19 mouse cellular contexts compared by ENCODE assay signal in the genomic region with DNA sequence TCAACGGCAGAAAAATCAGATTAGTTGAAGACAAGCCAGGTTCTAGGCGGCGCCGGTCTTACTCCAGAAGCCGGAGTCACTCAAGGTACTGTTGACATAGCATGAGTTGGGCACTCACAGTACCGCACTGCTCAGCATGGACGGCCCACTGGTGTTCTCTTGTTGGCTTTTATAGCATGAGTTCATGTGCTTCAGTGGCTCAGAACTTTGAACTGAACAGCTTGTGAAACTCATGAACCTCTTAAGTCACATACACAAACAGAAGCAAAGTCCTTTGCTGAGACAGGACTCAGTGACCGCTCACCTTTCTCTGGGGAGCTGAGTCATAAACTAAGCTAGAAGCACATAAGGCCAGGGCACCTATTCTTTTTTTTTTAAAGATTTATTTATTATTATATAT. TPM values are rescaled to one million over a fixed set of nuclear protein-coding genes. Genes with fewer than 3 reads are reported as not detected.
DNase-seq lines count a peak whose midpoint lies in the region; ATAC-seq and TF ChIP-seq lines count a peak whose summit lies in the region.
"Had no signal": no experiment of that assay in that cellular context is flagged by ENCODE, and none has a peak within 500 bp of the region (broad histone marks: within the 10 kb centered on the region; RNA-seq: fewer than 3 reads in every experiment).

No protein-coding gene starts in this region.

- no peak overlapping the region for H3K4me3 ChIP-seq in gastrocnemius, adult 2 months
- H3K4me3 ChIP-seq in lung, postnatal 0 days (ENCODE audit: low read depth, low read length), result no peak overlapping the region
- H3K4me3 ChIP-seq in liver, embryonic 16.5 days (ENCODE audit: low read depth, low read length), result no peak overlapping the region
- H3K4me3 ChIP-seq: forebrain, embryonic 12.5 days; heart, embryonic 12.5 days; hindbrain, embryonic 15.5 days; megakaryocyte, embryonic 14.5 days; stomach, embryonic 15.5 days had no signal

- peak; percentile 97 for ATAC-seq in lung, postnatal 0 days
- peak; percentile 85 for ATAC-seq in liver, embryonic 16.5 days (ENCODE audit: low read depth)
- no peak for ATAC-seq in granulocyte monocyte progenitor cell, adult 5-6 weeks (replicated peaks; ENCODE audit: poor library complexity, severe bottlenecking)
- ATAC-seq: midbrain, embryonic 16.5 days had no signal

- H3K4me2 ChIP-seq in lung, postnatal 0 days (replicated peaks; ENCODE audit: low read depth, low read length), result no peak overlapping the region
- no peak overlapping the region for H3K4me2 ChIP-seq in liver, embryonic 16.5 days (ENCODE audit: low read depth, low read length)
- H3K4me2 ChIP-seq: forebrain, embryonic 12.5 days; heart, embryonic 12.5 days; hindbrain, embryonic 15.5 days; lung, embryonic 14.5 days; stomach, embryonic 15.5 days had no signal

- peak; percentile 69 for TF ChIP-seq EP300 in lung, postnatal 0 days (IDR thresholded peaks at IDR 0.05)

- 72% methylated on average over 8 of the region's 8 CpGs for WGBS in lung, postnatal 0 days
- 83% methylated on average over 8 of the region's 8 CpGs for WGBS in liver, embryonic 16.5 days (ENCODE audit: insufficient replicate concordance)

- H3K9me3 ChIP-seq in lung, postnatal 0 days (ENCODE audit: low read length), result no peaks in the 10 kb centered on the region
- no peaks in the 10 kb centered on the region for H3K9me3 ChIP-seq in liver, embryonic 16.5 days (replicated peaks; ENCODE audit: control insufficient read depth, low read length)
- H3K9me3 ChIP-seq: forebrain, embryonic 12.5 days; heart, embryonic 12.5 days; hindbrain, embryonic 15.5 days; megakaryocyte, embryonic 14.5 days; stomach, embryonic 15.5 days had no signal

- no peak for TF ChIP-seq CTCF in gastrocnemius, adult 2 months (IDR thresholded peaks at IDR 0.05)
- no peak for TF ChIP-seq CTCF in lung, postnatal 0 days (IDR thresholded peaks at IDR 0.05)

- H3K4me1 ChIP-seq in lung, postnatal 0 days (ENCODE audit: insufficient read depth, low read depth, low read length), result peaks cover 4% of the 10 kb centered on the region; the same call in 1 of the 2 replicates
- H3K4me1 ChIP-seq in liver, embryonic 16.5 days (ENCODE audit: control insufficient read depth, low read depth, low read length), result peaks cover 6% of the 10 kb centered on the region; the same call in 1 of the 2 replicates
- H3K4me1 ChIP-seq: forebrain, embryonic 12.5 days; heart, embryonic 12.5 days; hindbrain, embryonic 15.5 days; stomach, embryonic 15.5 days had no signal

- no peak overlapping the region for H3K27ac ChIP-seq in gastrocnemius, adult 2 months
- peak overlapping the region; percentile 79; the same call in 1 of the 2 replicates for H3K27ac ChIP-seq in lung, postnatal 0 days (ENCODE audit: low read length)
- peak overlapping the region; percentile 37 for H3K27ac ChIP-seq in liver, embryonic 16.5 days (ENCODE audit: low read length)
- H3K27ac ChIP-seq: forebrain, embryonic 12.5 days; hindbrain, embryonic 15.5 days; stomach, embryonic 15.5 days had no signal

- intact Hi-C loops in gastrocnemius, adult 2 months (cut with DNase I), result no loop called here

- peaks cover 50% of the 10 kb centered on the region; the same call in 1 of the 2 replicates for H3K36me3 ChIP-seq in lung, postnatal 0 days (ENCODE audit: insufficient read depth, low read length)
- peaks cover 77% of the 10 kb centered on the region for H3K36me3 ChIP-seq in liver, embryonic 16.5 days (ENCODE audit: control insufficient read depth, insufficient read depth)

- no peaks in the 10 kb centered on the region for H3K27me3 ChIP-seq in lung, postnatal 0 days (replicated peaks; ENCODE audit: insufficient read depth, low read length)
- H3K27me3 ChIP-seq in liver, embryonic 16.5 days (ENCODE audit: control insufficient read depth, insufficient read depth, low read depth, low read length), result no peaks in the 10 kb centered on the region
- H3K27me3 ChIP-seq: forebrain, embryonic 12.5 days; heart, embryonic 12.5 days; hindbrain, embryonic 15.5 days; megakaryocyte, embryonic 14.5 days; stomach, embryonic 15.5 days had no signal

- DNase-seq in gastrocnemius, adult 2 months, result peak; percentile 11
- DNase-seq in gastrocnemius, postnatal 25 days, result no peak
- DNase-seq in lung, postnatal 0 days (ENCODE audit: low spot score), result peak; percentile 90
- no peak for DNase-seq in lung, postnatal 14 days
- DNase-seq in neural tube, embryonic 10.5 days (ENCODE audit: extremely low spot score, low spot score), result no peak
- DNase-seq in layer of hippocampus, adult 11-12 months (ENCODE audit: low spot score), result no peak
- DNase-seq: cerebellum, postnatal 14 days; layer of hippocampus, postnatal 36 days; lung, embryonic 14.5 days; thymus, postnatal 25 days had no signal

- H3K9ac ChIP-seq in lung, postnatal 0 days (replicated peaks; ENCODE audit: low read depth), result no peak overlapping the region
- H3K9ac ChIP-seq in liver, embryonic 16.5 days (ENCODE audit: low read depth, low read length), result no peak overlapping the region
- H3K9ac ChIP-seq: forebrain, embryonic 12.5 days; heart, embryonic 12.5 days; hindbrain, embryonic 15.5 days; lung, embryonic 14.5 days; stomach, embryonic 15.5 days had no signal

RNA-seq across cellular contexts. Expression of gene Tmem200b, which starts 23.8 kb away (rescaled TPM):
- 1 to 10 TPM; 1.2 to 4.0 TPM for total RNA-seq in gastrocnemius, adult 2 months (2021)
- 1 to 10 TPM; 2.7 to 3.0 TPM for total RNA-seq in gastrocnemius, postnatal 25 days (2021)
- 1.3 and 1.8 TPM in 2 replicates for polyA plus RNA-seq in lung, postnatal 0 days (2015; fragmentation: Nextera tagmentation; extraction: Ambion mirVana)
- polyA plus RNA-seq in liver, embryonic 16.5 days (2015; fragmentation: Nextera tagmentation; extraction: Ambion mirVana), result not detected in 2 replicates
- total RNA-seq in granulocyte monocyte progenitor cell, adult 5-6 weeks (2014; fragmentation: Nextera tagmentation), result not detected in 2 replicates
- not detected in 2 replicates for total RNA-seq in granulocyte monocyte progenitor cell, adult 5-6 weeks (2017)
- total RNA-seq: MEL had no signal

RNA-seq across cellular contexts. Expression of gene Srsf4, which starts 24.4 kb away (rescaled TPM):
- total RNA-seq in gastrocnemius, adult 2 months (2021), result 10 to 100 TPM; 32.0 to 33.8 TPM
- total RNA-seq in gastrocnemius, postnatal 25 days (2021), result 10 to 100 TPM; 27.4 to 30.6 TPM
- polyA plus RNA-seq in lung, postnatal 0 days (2015; fragmentation: Nextera tagmentation; extraction: Ambion mirVana), result 62.6 TPM in 2 replicates
- polyA plus RNA-seq in liver, embryonic 16.5 days (2015; fragmentation: Nextera tagmentation; extraction: Ambion mirVana), result 51.2 and 51.9 TPM in 2 replicates
- 62.0 and 78.5 TPM in 2 replicates for total RNA-seq in granulocyte monocyte progenitor cell, adult 5-6 weeks (2014; fragmentation: Nextera tagmentation)
- total RNA-seq in granulocyte monocyte progenitor cell, adult 5-6 weeks (2017), result 66.8 and 72.4 TPM in 2 replicates

RNA-seq across cellular contexts. Expression of gene Mecr, which starts 54.5 kb away (rescaled TPM):
- total RNA-seq in gastrocnemius, adult 2 months (2021), result 10 to 100 TPM; 16.3 to 25.4 TPM
- total RNA-seq in gastrocnemius, postnatal 25 days (2021), result 10 to 100 TPM; 24.0 to 24.6 TPM
- polyA plus RNA-seq in lung, postnatal 0 days (2015; fragmentation: Nextera tagmentation; extraction: Ambion mirVana), result 20.6 and 21.2 TPM in 2 replicates
- polyA plus RNA-seq in liver, embryonic 16.5 days (2015; fragmentation: Nextera tagmentation; extraction: Ambion mirVana), result 32.8 and 33.0 TPM in 2 replicates
- 40.0 and 68.6 TPM in 2 replicates for total RNA-seq in granulocyte monocyte progenitor cell, adult 5-6 weeks (2014; fragmentation: Nextera tagmentation)
- 28.4 and 36.2 TPM in 2 replicates for total RNA-seq in granulocyte monocyte progenitor cell, adult 5-6 weeks (2017)

RNA-seq across cellular contexts. Expression of gene Ptpru, which starts 59.7 kb away (rescaled TPM):
- 1 to 10 TPM; 1.7 to 2.6 TPM for total RNA-seq in gastrocnemius, adult 2 months (2021)
- 1 to 10 TPM in 1 of 2 experiments, under 1 TPM in 1; 0.69 to 1.4 TPM for total RNA-seq in gastrocnemius, postnatal 25 days (2021)
- polyA plus RNA-seq in lung, postnatal 0 days (2015; fragmentation: Nextera tagmentation; extraction: Ambion mirVana), result 8.5 and 9.3 TPM in 2 replicates
- polyA plus RNA-seq in liver, embryonic 16.5 days (2015; fragmentation: Nextera tagmentation; extraction: Ambion mirVana), result 3.4 and 5.0 TPM in 2 replicates
- 7.7 and 13.9 TPM in 2 replicates for total RNA-seq in granulocyte monocyte progenitor cell, adult 5-6 weeks (2014; fragmentation: Nextera tagmentation)
- 4.1 and 4.2 TPM in 2 replicates for total RNA-seq in granulocyte monocyte progenitor cell, adult 5-6 weeks (2017)

Comparison
In these comparisons a context has a peak if more than half of its experiments do, and no peak if none do; other contexts are left out.
1. DNase-seq: peak in gastrocnemius, adult 2 months (single experiment) and lung, postnatal 0 days (single experiment); none in gastrocnemius, postnatal 25 days (single experiment), lung, postnatal 14 days (single experiment), neural tube, embryonic 10.5 days (single experiment) and layer of hippocampus, adult 11-12 months (single experiment).